20 mouse cellular contexts compared by ENCODE assay signal in genomic region chr16:77443318-77443717, GRCm38 (mm10).
DNase-seq lines count a peak whose midpoint lies in the region; ATAC-seq lines count a peak whose summit lies in the region.
"Had no signal": no experiment of that assay in that cellular context is flagged by ENCODE, and none has a peak within 500 bp of the region (broad histone marks: within the 10 kb centered on the region; RNA-seq: fewer than 3 reads in every experiment).

No protein-coding gene starts in this region.

- no peaks in the 10 kb centered on the region for H3K9me3 ChIP-seq in hindbrain, embryonic 10.5 days
- no peaks in the 10 kb centered on the region for H3K9me3 ChIP-seq in hindbrain, embryonic 16.5 days (ENCODE audit: control insufficient read depth, low read length)
- no peaks in the 10 kb centered on the region for H3K9me3 ChIP-seq in midbrain, embryonic 12.5 days
- no peaks in the 10 kb centered on the region for H3K9me3 ChIP-seq in midbrain, embryonic 16.5 days (replicated peaks; ENCODE audit: control insufficient read depth, low read length, poor library complexity, severe bottlenecking)
- no peaks in the 10 kb centered on the region for H3K9me3 ChIP-seq in neural tube, embryonic 14.5 days (ENCODE audit: control insufficient read depth, low read length)
- H3K9me3 ChIP-seq: embryonic facial prominence, embryonic 12.5 days; G1E; heart, embryonic 12.5 days; limb, embryonic 15.5 days; liver, embryonic 15.5 days had no signal

- no peak for ATAC-seq in hindbrain, embryonic 16.5 days
- no peak for ATAC-seq in midbrain, embryonic 12.5 days (ENCODE audit: low FRiP score, low read depth)
- ATAC-seq in midbrain, embryonic 16.5 days, result no peak
- ATAC-seq in granulocyte monocyte progenitor cell, adult 5-6 weeks (replicated peaks; ENCODE audit: poor library complexity, severe bottlenecking), result peak; percentile 69
- ATAC-seq in neural tube, embryonic 14.5 days (ENCODE audit: low read depth), result no peak

- no peaks in the 10 kb centered on the region for H3K27me3 ChIP-seq in hindbrain, embryonic 10.5 days (ENCODE audit: insufficient read depth, poor library complexity, severe bottlenecking)
- no peaks in the 10 kb centered on the region for H3K27me3 ChIP-seq in hindbrain, embryonic 16.5 days (replicated peaks; ENCODE audit: control insufficient read depth, insufficient read depth, low read length)
- no peaks in the 10 kb centered on the region for H3K27me3 ChIP-seq in midbrain, embryonic 12.5 days
- H3K27me3 ChIP-seq in midbrain, embryonic 16.5 days (ENCODE audit: control insufficient read depth, insufficient read depth, low read depth, low read length), result no peaks in the 10 kb centered on the region
- H3K27me3 ChIP-seq in neural tube, embryonic 14.5 days (ENCODE audit: control insufficient read depth, insufficient read depth, low read length), result no peaks in the 10 kb centered on the region
- H3K27me3 ChIP-seq: CH12.LX; embryonic facial prominence, embryonic 12.5 days; heart, embryonic 12.5 days; limb, embryonic 15.5 days; liver, embryonic 15.5 days; Patski had no signal

- 87% methylated on average over 5 of the region's 5 CpGs for WGBS in hindbrain, embryonic 10.5 days
- 74% methylated on average over 5 of the region's 5 CpGs for WGBS in hindbrain, embryonic 16.5 days
- WGBS in midbrain, embryonic 12.5 days, result 83% methylated on average over 5 of the region's 5 CpGs
- WGBS in midbrain, embryonic 16.5 days, result 85% methylated on average over 5 of the region's 5 CpGs
- WGBS in neural tube, embryonic 14.5 days, result 65% methylated on average over 5 of the region's 5 CpGs

- no peak overlapping the region for H3K9ac ChIP-seq in hindbrain, embryonic 16.5 days (ENCODE audit: low read depth, low read length)
- H3K9ac ChIP-seq in midbrain, embryonic 12.5 days (replicated peaks), result no peak overlapping the region
- H3K9ac ChIP-seq in midbrain, embryonic 16.5 days (ENCODE audit: low read depth, low read length), result no peak overlapping the region
- no peak overlapping the region for H3K9ac ChIP-seq in neural tube, embryonic 14.5 days (replicated peaks; ENCODE audit: low read depth, low read length)
- H3K9ac ChIP-seq: embryonic facial prominence, embryonic 12.5 days; heart, embryonic 12.5 days; limb, embryonic 15.5 days; liver, embryonic 15.5 days had no signal

- H3K36me3 ChIP-seq in hindbrain, embryonic 10.5 days, result peaks cover 5% of the 10 kb centered on the region
- no peaks in the 10 kb centered on the region for H3K36me3 ChIP-seq in hindbrain, embryonic 16.5 days (ENCODE audit: control insufficient read depth, insufficient read depth, low read length)
- no peaks in the 10 kb centered on the region for H3K36me3 ChIP-seq in midbrain, embryonic 12.5 days
- no peaks in the 10 kb centered on the region for H3K36me3 ChIP-seq in midbrain, embryonic 16.5 days (ENCODE audit: control insufficient read depth, insufficient read depth, low read length)
- H3K36me3 ChIP-seq in neural tube, embryonic 14.5 days (ENCODE audit: control insufficient read depth, insufficient read depth, low read length), result no peaks in the 10 kb centered on the region
- H3K36me3 ChIP-seq: embryonic facial prominence, embryonic 12.5 days; G1E; heart, embryonic 12.5 days; limb, embryonic 15.5 days; liver, embryonic 15.5 days had no signal

- no peak for DNase-seq in hindbrain, embryonic 10.5 days (ENCODE audit: low spot score)
- DNase-seq in heart, postnatal 4 days, result no peak
- DNase-seq: gastrocnemius, postnatal 14 days; left cerebral cortex, postnatal 4 days; right cerebral cortex, postnatal 14 days had no signal

- no peak overlapping the region for H3K4me2 ChIP-seq in hindbrain, embryonic 16.5 days (ENCODE audit: low read length)
- H3K4me2 ChIP-seq in midbrain, embryonic 12.5 days (replicated peaks), result no peak overlapping the region
- H3K4me2 ChIP-seq in midbrain, embryonic 16.5 days (ENCODE audit: low read length), result no peak overlapping the region
- no peak overlapping the region for H3K4me2 ChIP-seq in neural tube, embryonic 14.5 days (ENCODE audit: low read depth, low read length)
- H3K4me2 ChIP-seq: embryonic facial prominence, embryonic 12.5 days; heart, embryonic 12.5 days; limb, embryonic 15.5 days; liver, embryonic 15.5 days; midbrain, embryonic 11.5 days had no signal

- H3K27ac ChIP-seq in hindbrain, embryonic 10.5 days, result peak overlapping the region; percentile 64
- H3K27ac ChIP-seq in hindbrain, embryonic 16.5 days (ENCODE audit: low read depth, low read length), result no peak overlapping the region
- H3K27ac ChIP-seq in midbrain, embryonic 12.5 days (replicated peaks), result 0 out of 2 replicates have a peak overlapping the region, but pooled peaks have one; percentile 42
- no peak overlapping the region for H3K27ac ChIP-seq in midbrain, embryonic 16.5 days (ENCODE audit: low read length)
- peak overlapping the region; percentile 13; the same call in 1 of the 2 replicates for H3K27ac ChIP-seq in neural tube, embryonic 14.5 days (ENCODE audit: low read depth, low read length)
- H3K27ac ChIP-seq: embryonic facial prominence, embryonic 12.5 days; kidney, postnatal 0 days; limb, embryonic 15.5 days; liver, embryonic 15.5 days had no signal

- H3K4me3 ChIP-seq in hindbrain, embryonic 10.5 days, result no peak overlapping the region
- H3K4me3 ChIP-seq in hindbrain, embryonic 16.5 days (ENCODE audit: low read length), result no peak overlapping the region
- no peak overlapping the region for H3K4me3 ChIP-seq in midbrain, embryonic 12.5 days
- no peak overlapping the region for H3K4me3 ChIP-seq in midbrain, embryonic 16.5 days (ENCODE audit: low read depth, low read length)
- H3K4me3 ChIP-seq in neural tube, embryonic 14.5 days (ENCODE audit: low read depth, low read length), result no peak overlapping the region
- H3K4me3 ChIP-seq: embryonic facial prominence, embryonic 12.5 days; heart, embryonic 12.5 days; limb, embryonic 15.5 days; liver, embryonic 15.5 days; myocyte had no signal

- peaks cover 48% of the 10 kb centered on the region for H3K4me1 ChIP-seq in hindbrain, embryonic 10.5 days (replicated peaks)
- peaks cover 8% of the 10 kb centered on the region for H3K4me1 ChIP-seq in hindbrain, embryonic 16.5 days (ENCODE audit: control insufficient read depth, insufficient read depth, low read depth, low read length)
- peaks cover 32% of the 10 kb centered on the region for H3K4me1 ChIP-seq in midbrain, embryonic 12.5 days
- H3K4me1 ChIP-seq in midbrain, embryonic 16.5 days (ENCODE audit: control insufficient read depth, insufficient read depth, low read length), result peaks cover 12% of the 10 kb centered on the region; the same call in 1 of the 2 replicates
- peaks cover 12% of the 10 kb centered on the region; the same call in 1 of the 2 replicates for H3K4me1 ChIP-seq in neural tube, embryonic 14.5 days (ENCODE audit: control insufficient read depth, insufficient read depth, low read length)
- H3K4me1 ChIP-seq: embryonic facial prominence, embryonic 12.5 days; liver, embryonic 15.5 days had no signal

Comparison
In these comparisons a context has a peak if more than half of its experiments do, and no peak if none do; other contexts are left out.
1. H3K27ac ChIP-seq: peak in hindbrain, embryonic 10.5 days (single experiment), midbrain, embryonic 12.5 days (single experiment) and neural tube, embryonic 14.5 days (single experiment); none in hindbrain, embryonic 16.5 days (single experiment) and midbrain, embryonic 16.5 days (single experiment).